Mouse (Mus musculus): Measurements from ENCODE around the gene Rnf4. TPM values are rescaled to one million over a fixed set of nuclear protein-coding genes. Genes with fewer than 3 reads are reported as not detected.
A peak's percentile ranks its signal among the peaks of the same experiment; 100 is the strongest.

Rnf4 gene
- polyA plus RNA-seq, 1 experiment from 2014 or later = 85.2 TPM

DNA sequence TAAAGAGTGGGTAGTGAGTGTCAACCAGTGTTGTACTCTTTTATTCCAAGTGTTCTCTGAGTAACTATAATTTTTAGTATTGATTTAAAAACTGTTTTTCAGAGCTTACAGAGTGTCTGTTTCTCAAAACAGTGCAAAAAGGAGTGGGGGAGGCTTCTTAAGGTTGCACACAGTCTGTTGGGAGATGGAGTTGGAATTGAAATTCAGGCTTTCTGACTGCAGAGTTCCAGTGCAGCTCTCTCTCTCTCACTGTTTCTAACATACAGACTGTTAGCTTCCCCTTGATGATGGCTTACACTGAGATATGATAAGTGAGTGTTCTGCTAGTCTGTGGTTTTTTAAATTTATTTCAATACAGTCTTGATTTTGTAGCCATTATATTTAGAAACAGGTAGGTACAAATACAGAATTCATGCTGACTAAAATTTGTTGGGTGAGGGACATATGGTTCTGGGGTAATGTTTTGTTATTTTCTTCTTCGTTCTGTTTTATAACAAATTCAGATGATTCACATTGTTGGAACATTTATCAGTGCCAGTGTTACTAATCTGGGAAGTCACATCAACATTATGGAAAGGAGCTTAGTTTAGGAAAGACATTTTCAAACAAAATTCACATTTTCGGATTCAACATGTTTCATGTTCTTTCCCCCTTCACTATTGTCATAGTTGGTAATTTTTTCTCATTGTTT lies 59.9 kb downstream of the Rnf4 start:
- H3K27me3 ChIP-seq (ENCODE audit: control insufficient read depth, insufficient read depth, low read length) = no peaks in the 10 kb centered on the region
- ATAC-seq (ENCODE audit: low FRiP score, low TSS enrichment) (no peak), DNase-seq (ENCODE audit: low spot score) (no peak)
- H3K27ac ChIP-seq (replicated peaks) = no peak overlapping the region
- no peak overlapping the region for H3K9ac ChIP-seq (ENCODE audit: low read length)
- no peak overlapping the region for H3K4me2 ChIP-seq (replicated peaks; ENCODE audit: low read depth)
- H3K4me1 ChIP-seq (replicated peaks; ENCODE audit: control insufficient read depth, insufficient read depth) = no peaks in the 10 kb centered on the region
- 47% methylated on average over 2 of the region's 2 CpGs for WGBS
- TF ChIP-seq EP300 (optimal IDR thresholded peaks at IDR 0.05) (no peak), CTCF (IDR thresholded peaks at IDR 0.05; ENCODE audit: low read depth) (no peak)
- no peaks in the 10 kb centered on the region for H3K36me3 ChIP-seq (ENCODE audit: control insufficient read depth, insufficient read depth, low read length)
- H3K4me3 ChIP-seq (ENCODE audit: low read depth, low read length) = no peak overlapping the region
- H3K9me3 ChIP-seq (ENCODE audit: control insufficient read depth, low read length) = no peaks in the 10 kb centered on the region

DNA sequence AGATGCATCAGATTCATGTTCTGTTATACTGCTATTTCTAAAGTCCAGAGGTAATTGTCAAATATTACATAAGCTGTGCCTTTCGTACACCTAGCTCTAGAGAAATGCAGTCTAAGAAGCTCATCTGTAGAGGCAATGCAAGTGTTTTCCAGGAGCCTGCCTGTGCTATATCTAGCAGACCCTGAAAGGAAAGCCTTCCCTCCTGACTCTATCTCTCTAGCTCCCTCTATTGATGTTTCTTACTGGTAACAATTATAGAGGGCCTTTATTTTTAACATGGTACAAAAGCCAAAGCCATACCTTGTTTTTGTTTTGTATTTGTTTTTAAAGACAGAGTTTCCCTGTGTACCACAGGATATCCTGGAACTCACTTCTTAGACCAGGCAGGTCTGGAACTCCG lies 61.8 kb downstream of the Rnf4 start:
- Histone ChIP-seq H3K9ac (ENCODE audit: low read length) (no peak overlapping the region), H3K4me1 (replicated peaks; ENCODE audit: control insufficient read depth, insufficient read depth) (no peaks in the 10 kb centered on the region), H3K27me3 (ENCODE audit: control insufficient read depth, insufficient read depth, low read length) (no peaks in the 10 kb centered on the region), H3K9me3 (ENCODE audit: control insufficient read depth, low read length) (no peaks in the 10 kb centered on the region), H3K4me3 (ENCODE audit: low read depth, low read length) (no peak overlapping the region), H3K4me2 (replicated peaks; ENCODE audit: low read depth) (no peak overlapping the region), H3K27ac (replicated peaks) (no peak overlapping the region), H3K36me3 (ENCODE audit: control insufficient read depth, insufficient read depth, low read length) (no peaks in the 10 kb centered on the region)
- DNase-seq (ENCODE audit: low spot score) = no peak
- WGBS = 77% methylated on average over 2 of the region's 2 CpGs
- TF ChIP-seq CTCF (IDR thresholded peaks at IDR 0.05; ENCODE audit: low read depth) (peak; percentile 40), EP300 (optimal IDR thresholded peaks at IDR 0.05) (no peak)
- ATAC-seq (ENCODE audit: low FRiP score, low TSS enrichment) = no peak

DNA sequence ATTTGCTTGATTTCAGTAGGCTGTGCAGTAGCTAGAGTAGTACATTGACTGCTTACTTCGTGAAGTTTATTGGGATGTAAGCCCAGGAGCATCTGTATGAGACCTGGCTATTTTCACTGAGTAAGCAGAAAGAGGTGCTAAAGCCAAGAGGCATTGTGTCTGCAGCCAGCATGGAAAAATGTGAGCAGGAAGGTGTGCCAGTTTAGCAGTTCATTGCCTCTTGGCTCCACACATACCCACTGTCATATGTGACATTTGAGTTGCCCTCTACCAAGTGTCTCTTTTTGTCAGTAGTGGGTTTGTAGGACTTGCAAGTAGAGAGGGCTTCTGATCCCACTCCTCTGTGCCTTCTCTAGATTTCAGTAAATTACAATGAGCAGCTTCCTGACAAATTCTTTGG lies 62.2 kb downstream of the Rnf4 start:
- WGBS = 63% methylated on average over 1 of the region's 1 CpGs
- Histone ChIP-seq H3K4me2 (replicated peaks; ENCODE audit: low read depth) (no peak overlapping the region), H3K27ac (replicated peaks) (no peak overlapping the region), H3K4me1 (replicated peaks; ENCODE audit: control insufficient read depth, insufficient read depth) (no peaks in the 10 kb centered on the region), H3K9me3 (ENCODE audit: control insufficient read depth, low read length) (no peaks in the 10 kb centered on the region), H3K36me3 (ENCODE audit: control insufficient read depth, insufficient read depth, low read length) (no peaks in the 10 kb centered on the region), H3K27me3 (ENCODE audit: control insufficient read depth, insufficient read depth, low read length) (no peaks in the 10 kb centered on the region), H3K9ac (ENCODE audit: low read length) (no peak overlapping the region), H3K4me3 (ENCODE audit: low read depth, low read length) (no peak overlapping the region)
- ATAC-seq (ENCODE audit: low FRiP score, low TSS enrichment) (no peak), DNase-seq (ENCODE audit: low spot score) (no peak)
- TF ChIP-seq CTCF (IDR thresholded peaks at IDR 0.05; ENCODE audit: low read depth) (no peak), EP300 (optimal IDR thresholded peaks at IDR 0.05) (no peak)

Other genes with a start within 250 kb of the Rnf4 start
- 0.07 and 0.19 TPM in 2 replicates for gene Poln, start 166.8 kb upstream of the Rnf4 start, polyA plus RNA-seq (2015; fragmentation: Nextera tagmentation; extraction: Ambion mirVana)
- 10.8 and 12.3 TPM in 2 replicates for gene Haus3, start 166.8 kb upstream of the Rnf4 start, polyA plus RNA-seq (2015; fragmentation: Nextera tagmentation; extraction: Ambion mirVana)
- 20.1 and 21.2 TPM in 2 replicates for gene Mxd4, start 148.6 kb upstream of the Rnf4 start, polyA plus RNA-seq (2015; fragmentation: Nextera tagmentation; extraction: Ambion mirVana)
- 0.27 and 0.29 TPM in 2 replicates for gene Zfyve28, start 47.8 kb upstream of the Rnf4 start, polyA plus RNA-seq (2015; fragmentation: Nextera tagmentation; extraction: Ambion mirVana)
- gene Cfap99, start 47.7 kb upstream of the Rnf4 start, polyA plus RNA-seq (2015; fragmentation: Nextera tagmentation; extraction: Ambion mirVana) = 0.04 TPM in 1 of 2 replicates, not detected in the other
- gene Fam193a, start 33.6 kb downstream of the Rnf4 start, polyA plus RNA-seq (2015; fragmentation: Nextera tagmentation; extraction: Ambion mirVana) = 3.2 and 3.5 TPM in 2 replicates
- gene Tnip2, start 177.7 kb downstream of the Rnf4 start, polyA plus RNA-seq (2015; fragmentation: Nextera tagmentation; extraction: Ambion mirVana) = 16.2 and 17.7 TPM in 2 replicates
- gene Sh3bp2, start 189.5 kb downstream of the Rnf4 start, polyA plus RNA-seq (2015; fragmentation: Nextera tagmentation; extraction: Ambion mirVana) = 4.2 and 4.9 TPM in 2 replicates
- 68.6 and 69.3 TPM in 2 replicates for gene Add1, start 237.4 kb downstream of the Rnf4 start, polyA plus RNA-seq (2015; fragmentation: Nextera tagmentation; extraction: Ambion mirVana)